Mouse (Mus musculus) limb, embryonic 12.5 days (tissue): ENCODE measurements around the gene Nlrp6. TPM values are rescaled to one million over a fixed set of nuclear protein-coding genes. Genes with fewer than 3 reads are reported as not detected.
A peak's percentile ranks its signal among the peaks of the same experiment; 100 is the strongest.

Source experiments
- ATAC-seq: fragments of 200-750 bp; cut with Nextera tagmentation; 2 replicates; pipeline ENCODE4 v1.8.0; 2017; ENCODE audit warnings: low read depth, moderate TSS enrichment; ENCODE audit not compliant: insufficient number of reproducible peaks, insufficient read depth, low FRiP score, low TSS enrichment
- H3K27ac ChIP-seq: fragments of 300-500 bp; sonication (generic); 2 replicates; pipeline ENCODE4 v1.5.1; 2016; ENCODE audit warnings: mild to moderate bottlenecking, moderate library complexity
- H3K27me3 ChIP-seq: fragments of 300-500 bp; sonication (generic); 2 replicates; pipeline ENCODE4 v1.6.1; 2016; ENCODE audit warnings: mild to moderate bottlenecking, moderate library complexity
- H3K36me3 ChIP-seq: fragments of 300-500 bp; sonication (generic); 2 replicates; pipeline ENCODE4 v1.6.1; 2016; ENCODE audit warnings: mild to moderate bottlenecking, moderate library complexity
- H3K4me1 ChIP-seq: fragments of 300-500 bp; sonication (generic); replicated peaks from 2 replicates; pipeline ENCODE4 v1.6.1; 2016
- H3K4me2 ChIP-seq: fragments of 300-500 bp; sonication (generic); 2 replicates; pipeline ENCODE4 v1.6.1; 2016; ENCODE audit warnings: mild to moderate bottlenecking, moderate library complexity
- H3K4me3 ChIP-seq: fragments of 300-500 bp; sonication (generic); replicated peaks from 2 replicates; pipeline ENCODE4 v1.5.1; 2016; ENCODE audit warnings: mild to moderate bottlenecking
- H3K9ac ChIP-seq: fragments of 300-500 bp; sonication (generic); replicated peaks from 2 replicates; pipeline ENCODE4 v1.6.1; 2016; ENCODE audit warnings: mild to moderate bottlenecking, moderate library complexity
- H3K9me3 ChIP-seq: fragments of 300-500 bp; sonication (generic); 2 replicates; pipeline ENCODE4 v1.6.1; 2016; ENCODE audit warnings: mild to moderate bottlenecking, moderate library complexity
- WGBS: fragments of 180-500 bp; shearing (Covaris S2); methylation state at CpG from one replicate; pipeline ENCODE4 v1.1.7; 2016; 5-methylcytosine and 5-hydroxymethylcytosine counted together
- polyA plus RNA-seq: library from polyadenylated mRNA; unstranded; fragments of >200 nt; fragmentation: Nextera tagmentation; extraction: Ambion mirVana; gene quantifications from 2 replicates; pipeline ENCODE4 v1.2.1, GENCODE M21; 2016

Nlrp6 gene
- polyA plus RNA-seq, 1 experiment from 2014 or later, result not detected

GRCm38 (mm10) chr7:140897863-140898262, 22.8 kb upstream of the Nlrp6 start:
- Histone ChIP-seq H3K36me3 (peaks cover 63% of the 10 kb centered on the region), H3K27ac (no peak overlapping the region), H3K9me3 (no peaks in the 10 kb centered on the region), H3K4me3 (no peak overlapping the region), H3K4me1 (no peaks in the 10 kb centered on the region; the same call in 1 of the 2 replicates), H3K4me2 (no peak overlapping the region), H3K27me3 (no peaks in the 10 kb centered on the region), H3K9ac (no peak overlapping the region)
- no peak for ATAC-seq
- WGBS, result 84% methylated on average over 7 of the region's 7 CpGs

DNA sequence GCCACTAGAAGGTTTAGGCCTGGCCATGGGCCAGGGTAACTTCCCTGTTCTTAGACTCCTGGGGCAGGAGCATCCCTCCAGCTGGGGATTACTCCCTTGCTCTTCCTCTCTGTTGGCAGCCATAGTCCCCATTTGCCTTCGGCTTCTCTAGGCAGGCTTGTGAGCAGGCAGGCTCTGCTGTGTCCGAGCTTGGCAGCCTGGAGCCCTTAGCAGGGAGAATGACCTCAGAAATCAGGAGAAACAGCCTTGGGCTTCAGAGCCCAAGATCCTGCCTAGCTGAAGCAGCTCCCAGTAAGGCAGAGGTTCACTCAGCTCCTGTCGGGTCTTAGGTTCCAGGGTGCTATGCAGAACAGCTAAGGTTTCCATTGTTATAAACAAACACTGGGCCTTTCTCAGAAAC, 21.6 kb upstream of the Nlrp6 start:
- 81% methylated on average over 3 of the region's 3 CpGs for WGBS
- no peak overlapping the region for H3K27ac ChIP-seq
- ATAC-seq, result no peak
- H3K9me3 ChIP-seq, result no peaks in the 10 kb centered on the region
- H3K4me3 ChIP-seq, result no peak overlapping the region
- H3K36me3 ChIP-seq, result peaks cover 50% of the 10 kb centered on the region
- H3K27me3 ChIP-seq, result no peaks in the 10 kb centered on the region
- no peak overlapping the region; the same call in 1 of the 2 replicates for H3K9ac ChIP-seq
- H3K4me2 ChIP-seq, result no peak overlapping the region
- H3K4me1 ChIP-seq, result peaks cover 3% of the 10 kb centered on the region; the same call in 1 of the 2 replicates

DNA sequence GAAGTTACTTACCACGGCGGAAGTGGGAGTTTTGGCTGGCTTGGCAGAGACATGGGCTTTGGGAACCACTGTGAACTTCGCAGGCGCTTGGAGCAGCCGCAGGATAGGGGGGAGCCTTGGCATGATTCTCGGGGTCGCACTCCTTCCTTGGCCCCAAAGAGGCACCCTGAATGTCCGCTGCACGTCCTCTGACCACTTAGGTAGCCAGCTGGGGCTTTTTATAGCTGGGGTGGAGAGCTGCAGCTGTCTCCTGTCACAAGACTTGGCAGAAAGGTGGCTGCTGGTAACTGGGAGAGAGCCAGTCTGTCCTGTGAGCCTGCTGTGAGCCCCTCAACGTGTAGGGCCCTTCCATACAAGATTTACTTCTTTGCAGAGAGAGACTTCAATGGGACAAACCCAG, 20.5 kb upstream of the Nlrp6 start, which contains the start of gene Cox8b:
Gene Cox8b (minus strand): TSS at position 227 of the 400 bp plus-strand sequence.
- Histone ChIP-seq H3K9me3 (no peaks in the 10 kb centered on the region), H3K27ac (no peak within 1 kb of the TSS), H3K9ac (peak within 1 kb of the TSS; percentile 23; the same call in 1 of the 2 replicates), H3K4me1 (peaks cover 3% of the 10 kb centered on the region; the same call in 1 of the 2 replicates), H3K36me3 (peaks cover 41% of the 10 kb centered on the region), H3K4me3 (no peak within 1 kb of the TSS), H3K4me2 (no peak within 1 kb of the TSS), H3K27me3 (no peaks in the 10 kb centered on the region)
- no peak for ATAC-seq
- 73% methylated on average over 10 of the region's 10 CpGs for WGBS

DNA sequence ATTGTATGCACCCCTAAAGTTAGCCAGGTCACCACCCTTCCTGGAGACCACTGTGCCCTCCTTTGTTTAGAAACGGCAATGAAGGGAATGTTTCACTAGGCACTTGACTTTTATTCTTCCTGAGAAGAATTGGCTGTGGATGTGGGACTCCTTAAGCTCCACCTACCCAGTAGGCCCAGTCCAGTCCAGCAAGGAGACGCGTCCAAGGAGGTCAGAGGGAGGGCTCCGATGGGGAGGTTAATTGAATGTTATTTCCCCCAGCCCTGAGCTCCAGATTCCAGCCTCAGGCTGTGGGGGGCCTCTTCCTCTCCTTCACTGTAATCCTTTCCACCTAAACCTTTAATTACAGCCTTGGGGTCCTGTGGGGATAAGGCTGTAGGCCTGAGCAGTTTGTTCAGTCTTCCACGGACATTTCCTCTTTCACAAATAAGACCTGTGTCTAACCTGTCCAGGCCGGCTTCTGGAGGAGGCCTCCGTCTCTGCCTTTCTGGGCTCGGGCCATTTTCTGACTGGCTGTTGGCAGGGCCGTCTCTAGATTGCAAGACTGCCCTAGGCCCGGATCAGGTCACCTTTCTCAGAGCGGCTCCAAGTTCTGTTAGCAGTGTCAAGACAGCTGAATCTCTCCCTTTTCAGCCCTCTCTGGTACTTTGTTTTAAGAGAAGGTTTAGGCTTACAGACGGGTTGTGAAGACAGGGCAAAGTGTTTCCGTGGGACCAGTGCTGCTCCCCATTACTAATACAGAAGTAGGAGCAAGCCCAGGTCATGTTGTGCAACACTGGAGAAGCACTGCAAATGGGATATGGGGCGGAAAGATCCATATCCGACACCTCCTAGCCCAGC, 18.4 kb upstream of the Nlrp6 start:
- H3K27me3 ChIP-seq, result no peaks in the 10 kb centered on the region
- H3K9ac ChIP-seq, result peak overlapping the region; percentile 14; the same call in 1 of the 2 replicates
- WGBS, result 67% methylated on average over 15 of the region's 15 CpGs
- no peak overlapping the region for H3K4me2 ChIP-seq
- ATAC-seq, result no peak
- peaks cover 3% of the 10 kb centered on the region; the same call in 1 of the 2 replicates for H3K4me1 ChIP-seq
- H3K4me3 ChIP-seq, result no peak overlapping the region
- no peaks in the 10 kb centered on the region for H3K9me3 ChIP-seq
- peaks cover 21% of the 10 kb centered on the region for H3K36me3 ChIP-seq
- peak overlapping the region; percentile 18; the same call in 1 of the 2 replicates for H3K27ac ChIP-seq

- peak; percentile 67; the same call in 1 of the 2 replicates for ATAC-seq
- Histone ChIP-seq H3K9ac (no peak overlapping the region), H3K4me3 (no peak overlapping the region), H3K4me2 (no peak overlapping the region), H3K9me3 (no peaks in the 10 kb centered on the region), H3K36me3 (peaks cover 12% of the 10 kb centered on the region), H3K27ac (no peak overlapping the region), H3K27me3 (no peaks in the 10 kb centered on the region), H3K4me1 (peaks cover 3% of the 10 kb centered on the region; the same call in 1 of the 2 replicates)
- WGBS, result 25% methylated on average over 13 of the region's 13 CpGs
Observed at GRCm38 (mm10) chr7:140903212-140903611, 17.5 kb upstream of the Nlrp6 start.

DNA sequence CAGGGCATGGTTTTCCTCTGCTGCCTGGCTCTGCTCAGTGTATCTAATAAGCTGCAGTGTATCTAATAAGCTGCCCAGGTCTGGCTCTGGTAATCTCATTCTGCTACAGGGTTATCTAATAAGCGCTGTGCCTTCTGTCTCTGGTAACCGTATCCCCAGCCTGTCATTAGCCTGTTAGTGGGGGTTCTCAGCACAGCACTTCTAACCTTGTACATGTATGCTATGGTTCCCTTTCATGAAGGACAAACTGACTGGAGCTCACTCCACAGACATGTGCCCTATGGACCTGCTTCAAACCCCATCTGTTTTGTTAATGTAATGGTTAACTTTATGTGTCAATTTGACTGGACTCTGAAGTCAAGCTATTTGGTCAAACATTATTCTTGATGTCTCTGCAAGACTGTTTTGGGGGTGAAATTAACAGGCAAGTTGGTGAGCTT, 15.0 kb upstream of the Nlrp6 start:
- 75% methylated on average over 2 of the region's 2 CpGs for WGBS
- Histone ChIP-seq H3K9me3 (no peaks in the 10 kb centered on the region), H3K36me3 (no peaks in the 10 kb centered on the region), H3K27me3 (no peaks in the 10 kb centered on the region), H3K9ac (no peak overlapping the region), H3K27ac (no peak overlapping the region), H3K4me3 (no peak overlapping the region), H3K4me1 (peaks cover 9% of the 10 kb centered on the region; the same call in 1 of the 2 replicates), H3K4me2 (no peak overlapping the region)
- ATAC-seq, result no peak

DNA sequence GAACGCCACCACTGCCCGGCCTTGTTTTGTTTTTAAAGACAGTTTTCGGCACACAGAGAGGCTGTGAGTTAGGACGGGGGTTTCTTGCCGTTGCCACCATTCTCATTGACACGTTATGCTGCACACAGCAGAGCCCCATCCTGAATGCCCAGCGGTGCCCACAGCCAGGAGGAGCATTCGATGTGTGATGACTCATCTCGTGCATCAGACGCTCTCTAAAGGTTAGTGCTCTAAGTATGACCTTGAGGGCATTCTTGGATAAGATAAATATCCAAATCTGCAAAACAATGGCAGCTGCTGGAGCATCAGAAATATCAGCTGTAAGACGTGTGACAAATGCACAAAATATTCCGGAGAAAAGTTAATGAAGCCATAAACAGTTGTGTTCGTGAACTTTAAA, 13.6 kb upstream of the Nlrp6 start:
- no peak overlapping the region for H3K27ac ChIP-seq
- no peak overlapping the region for H3K4me2 ChIP-seq
- H3K9ac ChIP-seq, result no peak overlapping the region
- no peaks in the 10 kb centered on the region for H3K36me3 ChIP-seq
- 85% methylated on average over 13 of the region's 13 CpGs for WGBS
- H3K9me3 ChIP-seq, result no peaks in the 10 kb centered on the region
- H3K4me1 ChIP-seq, result peaks cover 9% of the 10 kb centered on the region; the same call in 1 of the 2 replicates
- ATAC-seq, result no peak
- no peak overlapping the region for H3K4me3 ChIP-seq
- H3K27me3 ChIP-seq, result no peaks in the 10 kb centered on the region

GRCm38 (mm10) chr7:140907697-140908096, 13.0 kb upstream of the Nlrp6 start:
- ATAC-seq, result no peak

GRCm38 (mm10) chr7:140908181-140908580, 12.5 kb upstream of the Nlrp6 start:
- H3K27me3 ChIP-seq, result 0 out of 2 replicates have a peak, but pooled peaks cover 4% of the 10 kb centered on the region
- 43% methylated on average over 7 of the region's 7 CpGs for WGBS
- no peaks in the 10 kb centered on the region for H3K36me3 ChIP-seq
- no peak overlapping the region for H3K4me3 ChIP-seq
- H3K4me2 ChIP-seq, result peak overlapping the region; percentile 59; the same call in 1 of the 2 replicates
- no peaks in the 10 kb centered on the region for H3K9me3 ChIP-seq
- peaks cover 9% of the 10 kb centered on the region; the same call in 1 of the 2 replicates for H3K4me1 ChIP-seq
- ATAC-seq, result no peak
- no peak overlapping the region for H3K27ac ChIP-seq
- no peak overlapping the region for H3K9ac ChIP-seq

More at GRCm38 (mm10) chr7:140907697-140908096, 13.0 kb upstream of the Nlrp6 start:
- no peaks in the 10 kb centered on the region for H3K36me3 ChIP-seq
- H3K9ac ChIP-seq, result no peak overlapping the region
- 0 out of 2 replicates have a peak, but pooled peaks cover 4% of the 10 kb centered on the region for H3K27me3 ChIP-seq
- H3K4me3 ChIP-seq, result no peak overlapping the region
- H3K9me3 ChIP-seq, result no peaks in the 10 kb centered on the region
- H3K27ac ChIP-seq, result no peak overlapping the region
- H3K4me2 ChIP-seq, result no peak overlapping the region
- H3K4me1 ChIP-seq, result peaks cover 9% of the 10 kb centered on the region; the same call in 1 of the 2 replicates
- WGBS, result 85% methylated on average over 7 of the region's 7 CpGs

GRCm38 (mm10) chr7:140908634-140909107, 12.0 kb upstream of the Nlrp6 start:
- 1% methylated on average over 19 of the region's 19 CpGs for WGBS
- H3K9me3 ChIP-seq, result no peaks in the 10 kb centered on the region
- peak overlapping the region; percentile 4; the same call in 1 of the 2 replicates for H3K9ac ChIP-seq
- peaks cover 6% of the 10 kb centered on the region; the same call in 1 of the 2 replicates for H3K4me1 ChIP-seq
- H3K4me3 ChIP-seq, result peak overlapping the region; percentile 30
- ATAC-seq, result peak; percentile 71
- no peak overlapping the region for H3K27ac ChIP-seq
- 0 out of 2 replicates have a peak, but pooled peaks cover 4% of the 10 kb centered on the region for H3K27me3 ChIP-seq
- peak overlapping the region; percentile 59 for H3K4me2 ChIP-seq
- H3K36me3 ChIP-seq, result no peaks in the 10 kb centered on the region

DNA sequence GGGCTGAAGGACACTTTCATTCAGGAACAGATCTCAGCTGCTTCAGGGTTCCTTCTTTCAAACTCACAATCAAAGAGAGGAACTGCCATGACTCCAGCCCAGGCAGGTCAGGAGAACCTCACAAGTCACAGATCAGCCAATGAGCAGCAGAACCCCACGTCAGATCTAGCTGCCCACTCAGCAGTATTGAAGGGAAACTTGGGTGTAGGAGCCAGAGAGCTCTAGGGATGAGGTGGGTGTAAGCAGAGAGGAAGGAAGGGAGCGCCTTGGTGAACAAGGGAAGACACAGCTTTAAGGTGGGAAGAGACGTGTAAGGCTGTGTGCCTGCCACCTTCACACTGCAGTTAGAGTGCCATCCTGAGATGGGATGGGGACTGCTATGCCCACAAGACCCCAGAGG, 8.4 kb upstream of the Nlrp6 start:
- Histone ChIP-seq H3K27ac (no peak overlapping the region), H3K27me3 (0 out of 2 replicates have a peak, but pooled peaks cover 4% of the 10 kb centered on the region), H3K9me3 (no peaks in the 10 kb centered on the region), H3K4me2 (no peak overlapping the region), H3K9ac (peak overlapping the region; percentile 31; the same call in 1 of the 2 replicates), H3K36me3 (no peaks in the 10 kb centered on the region), H3K4me1 (peaks cover 6% of the 10 kb centered on the region; the same call in 1 of the 2 replicates), H3K4me3 (no peak overlapping the region)
- 74% methylated on average over 3 of the region's 3 CpGs for WGBS
- no peak for ATAC-seq
